Mouse (Mus musculus) heart, postnatal 0 days (tissue): Measurements from ENCODE around the gene Nt5dc3.

ENCODE experiments used
- CTCF ChIP-seq: IDR thresholded peaks from 2 replicates; pipeline ENCODE4 v1.5.1; 2016; ENCODE audit warnings: antibody characterized with exemption, control low read depth, low read depth
- EP300 ChIP-seq: IDR thresholded peaks from 2 replicates; pipeline ENCODE4 v1.6.1; 2016; ENCODE audit warnings: antibody characterized with exemption, low read depth

DNA sequence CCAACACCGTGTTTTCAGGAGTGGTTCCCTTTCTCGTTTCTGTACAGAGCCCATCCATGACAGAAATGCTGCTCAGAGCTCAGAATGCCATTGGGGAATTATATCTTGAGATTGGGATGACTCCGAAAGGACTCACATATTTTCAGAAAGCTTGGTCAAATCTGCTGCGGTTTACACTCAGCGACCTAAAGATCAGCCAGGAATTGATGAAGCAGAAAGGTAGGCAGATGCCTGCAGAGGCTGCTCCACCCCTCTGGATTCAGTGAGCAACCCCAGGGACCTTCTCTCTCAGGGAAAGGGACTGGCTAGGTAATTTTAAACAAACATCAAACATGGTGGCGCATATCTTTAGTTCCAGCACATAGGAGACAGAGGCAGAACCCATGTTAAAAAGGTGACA is 20.6 kb upstream of the Nt5dc3 start:
- TF ChIP-seq CTCF (no peak), EP300 (no peak)
